Mouse (Mus musculus) liver, adult 2 months (tissue): ENCODE measurements at regions not wholly inside any gene's neighbourhood (a gene's known extent, or its start where the extent isn't known, plus 50 kb on each side); places are given as distances from the start of the nearest gene placed in this dataset.

ENCODE experiments used
- CTCF ChIP-seq: fragments of 200-500 bp; IDR thresholded peaks from 2 replicates; pipeline ENCODE4 v1.5.1; 2011; ENCODE audit warnings: low read depth, low read length, control low read depth
- POLR2A ChIP-seq: fragments of 200-500 bp; IDR thresholded peaks from 2 replicates; pipeline ENCODE4 v1.6.1; 2011; ENCODE audit warnings: low read length, control low read depth; ENCODE audit not compliant: insufficient read depth; ENCODE audit errors: extremely low read depth

- TF ChIP-seq POLR2A (no peak), CTCF (no peak)
These were observed 435.7 kb downstream of the Rpia start for GRCm38 (mm10) chr6:70356303-70356702.
